Mouse (Mus musculus): ENCODE measurements around the gene Klhl26. TPM values are rescaled to one million over a fixed set of nuclear protein-coding genes. Genes with fewer than 3 reads are reported as not detected.

Gene Klhl26
- polyA plus RNA-seq (2015; fragmentation: Nextera tagmentation; extraction: Ambion mirVana): 9.3 and 10.5 TPM in 2 replicates

- no peaks in the 10 kb centered on the region for H3K9me3 ChIP-seq (ENCODE audit: control insufficient read depth)
- ATAC-seq: peak; percentile 90
- peak within 1 kb of the TSS; percentile 86 for H3K4me2 ChIP-seq (replicated peaks; ENCODE audit: low read depth)
- no peaks in the 10 kb centered on the region for H3K27me3 ChIP-seq (replicated peaks; ENCODE audit: control insufficient read depth, insufficient read depth, low read length)
- TF ChIP-seq CTCF (IDR thresholded peaks at IDR 0.05; ENCODE audit: low read depth): no peak
- peak within 1 kb of the TSS; percentile 71 for H3K4me3 ChIP-seq (ENCODE audit: low read depth, low read length)
- H3K4me1 ChIP-seq (replicated peaks; ENCODE audit: control insufficient read depth, insufficient read depth, low read length): peaks cover 6% of the 10 kb centered on the region; the same call in 1 of the 2 replicates
- H3K9ac ChIP-seq (ENCODE audit: low read depth, low read length): peak within 1 kb of the TSS; percentile 85
- under 1% methylated on average over 53 of the region's 53 CpGs for WGBS
- no peaks in the 10 kb centered on the region for H3K36me3 ChIP-seq (ENCODE audit: control insufficient read depth, insufficient read depth)
- peak within 1 kb of the TSS; percentile 86 for H3K27ac ChIP-seq (ENCODE audit: low read depth, low read length)
These were observed at the start of gene Klhl26 for GRCm38 (mm10) chr8:70476333-70477268. Klhl26 (minus strand) TSS chr8:70476968.

- Histone ChIP-seq H3K9ac (ENCODE audit: low read depth, low read length) (peak overlapping the region; percentile 86), H3K27me3 (replicated peaks; ENCODE audit: control insufficient read depth, insufficient read depth, low read length) (no peaks in the 10 kb centered on the region), H3K27ac (ENCODE audit: low read depth, low read length) (peak overlapping the region; percentile 91), H3K9me3 (ENCODE audit: control insufficient read depth) (no peaks in the 10 kb centered on the region), H3K4me3 (ENCODE audit: low read depth, low read length) (peak overlapping the region; percentile 65), H3K36me3 (ENCODE audit: control insufficient read depth, insufficient read depth) (peaks cover 17% of the 10 kb centered on the region; the same call in 1 of the 2 replicates), H3K4me1 (replicated peaks; ENCODE audit: control insufficient read depth, insufficient read depth, low read length) (0 out of 2 replicates have a peak, but pooled peaks cover 6% of the 10 kb centered on the region), H3K4me2 (replicated peaks; ENCODE audit: low read depth) (peak overlapping the region; percentile 65)
- peak; percentile 85 for ATAC-seq
- under 1% methylated on average over 50 of the region's 51 CpGs for WGBS
- TF ChIP-seq CTCF (IDR thresholded peaks at IDR 0.05; ENCODE audit: low read depth): peak; percentile 87
These were observed 46.0 kb upstream of the Klhl26 start for GRCm38 (mm10) chr8:70522592-70523403.

- 57% methylated on average over 2 of the region's 2 CpGs for WGBS
- no peak overlapping the region for H3K9ac ChIP-seq (ENCODE audit: low read depth, low read length)
- H3K27ac ChIP-seq (ENCODE audit: low read depth, low read length): no peak overlapping the region
- 0 out of 2 replicates have a peak, but pooled peaks cover 6% of the 10 kb centered on the region for H3K4me1 ChIP-seq (replicated peaks; ENCODE audit: control insufficient read depth, insufficient read depth, low read length)
- H3K4me3 ChIP-seq (ENCODE audit: low read depth, low read length): no peak overlapping the region
- TF ChIP-seq CTCF (IDR thresholded peaks at IDR 0.05; ENCODE audit: low read depth): no peak
- H3K4me2 ChIP-seq (replicated peaks; ENCODE audit: low read depth): no peak overlapping the region
- H3K27me3 ChIP-seq (replicated peaks; ENCODE audit: control insufficient read depth, insufficient read depth, low read length): no peaks in the 10 kb centered on the region
- H3K9me3 ChIP-seq (ENCODE audit: control insufficient read depth): no peaks in the 10 kb centered on the region
- no peak for ATAC-seq
- H3K36me3 ChIP-seq (ENCODE audit: control insufficient read depth, insufficient read depth): peaks cover 32% of the 10 kb centered on the region; the same call in 1 of the 2 replicates
These were observed 42.8 kb upstream of the Klhl26 start for GRCm38 (mm10) chr8:70519606-70520005.

GRCm38 (mm10) chr8:70519043-70519442 is 42.3 kb upstream of the Klhl26 start:
- peaks cover 37% of the 10 kb centered on the region; the same call in 1 of the 2 replicates for H3K36me3 ChIP-seq (ENCODE audit: control insufficient read depth, insufficient read depth)
- no peaks in the 10 kb centered on the region for H3K27me3 ChIP-seq (replicated peaks; ENCODE audit: control insufficient read depth, insufficient read depth, low read length)
- WGBS: 83% methylated on average over 6 of the region's 6 CpGs
- no peak overlapping the region for H3K4me3 ChIP-seq (ENCODE audit: low read depth, low read length)
- H3K9ac ChIP-seq (ENCODE audit: low read depth, low read length): no peak overlapping the region
- H3K9me3 ChIP-seq (ENCODE audit: control insufficient read depth): no peaks in the 10 kb centered on the region
- no peak overlapping the region for H3K27ac ChIP-seq (ENCODE audit: low read depth, low read length)
- H3K4me2 ChIP-seq (replicated peaks; ENCODE audit: low read depth): no peak overlapping the region
- TF ChIP-seq CTCF (IDR thresholded peaks at IDR 0.05; ENCODE audit: low read depth): no peak
- 0 out of 2 replicates have a peak, but pooled peaks cover 6% of the 10 kb centered on the region for H3K4me1 ChIP-seq (replicated peaks; ENCODE audit: control insufficient read depth, insufficient read depth, low read length)
- no peak for ATAC-seq

GRCm38 (mm10) chr8:70517940-70518643 is 41.3 kb upstream of the Klhl26 start:
- ATAC-seq: no peak
- Histone ChIP-seq H3K27ac (ENCODE audit: low read depth, low read length) (no peak overlapping the region), H3K4me1 (replicated peaks; ENCODE audit: control insufficient read depth, insufficient read depth, low read length) (no peaks in the 10 kb centered on the region), H3K9ac (ENCODE audit: low read depth, low read length) (no peak overlapping the region), H3K9me3 (ENCODE audit: control insufficient read depth) (no peaks in the 10 kb centered on the region), H3K4me2 (replicated peaks; ENCODE audit: low read depth) (no peak overlapping the region), H3K27me3 (replicated peaks; ENCODE audit: control insufficient read depth, insufficient read depth, low read length) (no peaks in the 10 kb centered on the region), H3K36me3 (ENCODE audit: control insufficient read depth, insufficient read depth) (peaks cover 46% of the 10 kb centered on the region; the same call in 1 of the 2 replicates), H3K4me3 (ENCODE audit: low read depth, low read length) (no peak overlapping the region)
- 77% methylated on average over 10 of the region's 10 CpGs for WGBS
- no peak for TF ChIP-seq CTCF (IDR thresholded peaks at IDR 0.05; ENCODE audit: low read depth)
